Mouse (Mus musculus) CH12.LX (cell line): ENCODE measurements around the gene Slc27a2. TPM values are rescaled to one million over a fixed set of nuclear protein-coding genes. Genes with fewer than 3 reads are reported as not detected.

Experiments
- DNase-seq: peaks from one replicate; pipeline ENCODE4 v3.0.0-alpha.2; 2013; ENCODE audit errors: extremely low read depth
- H3K27ac ChIP-seq: 2 replicates; pipeline ENCODE4 v1.5.1; 2012; ENCODE audit warnings: low read depth, mild to moderate bottlenecking, control low read depth, moderate library complexity; ENCODE audit not compliant: insufficient read depth
- H3K27me3 ChIP-seq: replicated peaks from 2 replicates; pipeline ENCODE3; 2012; ENCODE audit warnings: inconsistent platforms
- H3K36me3 ChIP-seq, 2 experiments: replicated peaks in 1 of 2; 2 replicates each; pipeline versions ENCODE3 to v1.6.1; 2012; ENCODE audit warnings: inconsistent platforms in 1 of 2, low read length in 1 of 2, mild to moderate bottlenecking in 1 of 2, mixed read lengths in 1 of 2, moderate library complexity in 1 of 2; ENCODE audit not compliant: control insufficient read depth in 1 of 2, insufficient read depth in 1 of 2
- H3K4me1 ChIP-seq, 2 experiments: 2 replicates each; pipeline ENCODE4 v1.6.1; 2012; ENCODE audit warnings: inconsistent platforms in 1 of 2, moderate library complexity in 1 of 2; ENCODE audit not compliant: insufficient read depth in 2 of 2, control insufficient read depth in 1 of 2
- H3K4me2 ChIP-seq: 2 replicates; pipeline ENCODE4 v1.6.1; 2012; ENCODE audit warnings: low read depth, mild to moderate bottlenecking, control low read depth; ENCODE audit not compliant: poor library complexity, insufficient read depth, severe bottlenecking
- H3K4me3 ChIP-seq, 3 experiments: fragments of 150-350 bp in 1 of 3; sonication (generic) in 1 of 3; replicated peaks in 1 of 3; 2 replicates each; pipeline versions ENCODE3 to v1.5.1; 2011 to 2012; ENCODE audit warnings: low read depth in 2 of 3, low read length in 2 of 3, mild to moderate bottlenecking in 2 of 3, moderate library complexity in 2 of 3, control low read depth in 1 of 3, improper control_type of control experiment in 1 of 3, inconsistent platforms in 1 of 3, mixed read lengths in 1 of 3; ENCODE audit not compliant: poor library complexity in 1 of 3
- H3K79me2 ChIP-seq: replicated peaks from 2 replicates; pipeline ENCODE4 v1.6.1; 2012; ENCODE audit warnings: mild to moderate bottlenecking, moderate library complexity; ENCODE audit not compliant: control insufficient read depth, poor library complexity, insufficient read depth, severe bottlenecking; ENCODE audit errors: extremely low read depth
- H3K9ac ChIP-seq: 2 replicates; pipeline ENCODE4 v1.6.1; 2012; ENCODE audit warnings: low read depth, mild to moderate bottlenecking, control low read depth, moderate library complexity; ENCODE audit not compliant: insufficient read depth
- H3K9me3 ChIP-seq: replicated peaks from 2 replicates; pipeline ENCODE3; 2012; ENCODE audit warnings: low read length, inconsistent platforms, mixed read lengths
- BHLHE40 ChIP-seq: IDR thresholded peaks from 2 replicates; pipeline ENCODE4 v1.6.1; 2011; ENCODE audit warnings: mild to moderate bottlenecking, low read depth, low read length, improper control_type of control experiment
- E2F4 ChIP-seq: IDR thresholded peaks from 2 replicates; pipeline ENCODE4 v1.6.1; 2011; ENCODE audit warnings: low read depth, low read length, improper control_type of control experiment; ENCODE audit not compliant: insufficient replicate concordance
- ELF1 ChIP-seq: IDR thresholded peaks from 2 replicates; pipeline ENCODE4 v1.6.1; 2014; ENCODE audit warnings: low read depth, mild to moderate bottlenecking, inconsistent platforms, low read length, improper control_type of control experiment
- EP300 ChIP-seq: IDR thresholded peaks from 2 replicates; pipeline ENCODE4 v1.6.1; 2011; ENCODE audit warnings: low read length, improper control_type of control experiment
- ETS1 ChIP-seq: conservative IDR thresholded peaks from 2 replicates; pipeline ENCODE4 v1.6.1; 2012; ENCODE audit warnings: low read depth, mild to moderate bottlenecking, inconsistent platforms, low read length, improper control_type of control experiment, moderate library complexity
- GABPA ChIP-seq: IDR thresholded peaks from 2 replicates; pipeline ENCODE4 v1.6.1; 2012; ENCODE audit warnings: low read depth, low read length, improper control_type of control experiment, inconsistent platforms; ENCODE audit not compliant: insufficient replicate concordance
- JUND ChIP-seq: conservative IDR thresholded peaks from 2 replicates; pipeline ENCODE4 v1.6.1; 2011; ENCODE audit warnings: low read depth, low read length, improper control_type of control experiment
- KAT2A ChIP-seq: IDR thresholded peaks from 2 replicates; pipeline ENCODE4 v1.6.1; 2012; ENCODE audit warnings: low read length, improper control_type of control experiment, inconsistent platforms; ENCODE audit not compliant: insufficient replicate concordance
- MAX ChIP-seq: IDR thresholded peaks from 2 replicates; pipeline ENCODE4 v1.6.1; 2011; ENCODE audit warnings: low read length, improper control_type of control experiment
- MYC ChIP-seq: IDR thresholded peaks from 2 replicates; pipeline ENCODE4 v1.6.1; 2011; ENCODE audit warnings: low read depth, mild to moderate bottlenecking, improper control_type of control experiment, low read length
- PAX5 ChIP-seq: IDR thresholded peaks from 2 replicates; pipeline ENCODE4 v1.6.1; 2012; ENCODE audit warnings: low read length, inconsistent platforms, mixed read lengths
- POLR2AphosphoS2 ChIP-seq: IDR thresholded peaks from 2 replicates; pipeline ENCODE4 v1.6.1; 2011; ENCODE audit warnings: low read depth, low read length, improper control_type of control experiment
- RCOR1 ChIP-seq: conservative IDR thresholded peaks from 2 replicates; pipeline ENCODE4 v1.6.1; 2012; ENCODE audit warnings: low read depth, mild to moderate bottlenecking, inconsistent platforms, low read length, improper control_type of control experiment
- SIN3A ChIP-seq: IDR thresholded peaks from 2 replicates; pipeline ENCODE4 v1.6.1; 2012; ENCODE audit warnings: low read length, improper control_type of control experiment, inconsistent platforms
- TCF12 ChIP-seq: IDR thresholded peaks from 2 replicates; pipeline ENCODE4 v1.6.1; 2014; ENCODE audit warnings: low read depth, mild to moderate bottlenecking, inconsistent platforms, low read length, improper control_type of control experiment
- UBTF ChIP-seq: IDR thresholded peaks from 2 replicates; pipeline ENCODE4 v1.6.1; 2012; ENCODE audit warnings: low read depth, mild to moderate bottlenecking, inconsistent platforms, low read length, improper control_type of control experiment, moderate library complexity
- USF1 ChIP-seq: IDR thresholded peaks from 2 replicates; pipeline ENCODE4 v1.6.1; 2014; ENCODE audit warnings: low read depth, mild to moderate bottlenecking, inconsistent platforms, low read length, improper control_type of control experiment
- ZC3H11A ChIP-seq: IDR thresholded peaks from 2 replicates; pipeline ENCODE4 v1.6.1; 2012; ENCODE audit warnings: low read depth, mild to moderate bottlenecking, inconsistent platforms, low read length, improper control_type of control experiment
- ZMIZ1 ChIP-seq: IDR thresholded peaks from 2 replicates; pipeline ENCODE4 v1.6.1; 2012; ENCODE audit warnings: low read depth, mild to moderate bottlenecking, inconsistent platforms, low read length, improper control_type of control experiment
- dilution Hi-C: fragments of 300-500 bp; cut with MboI; formaldehyde crosslinking; loops from 2 replicates; pipeline ENCODE4 v1.14.3; 2020; ENCODE audit warnings: low sequenced_read_pairs; ENCODE audit not compliant: extremely low pct_unique_long_range_greater_than_20kb, extremely low pct_ligation_motif_present
- in situ Hi-C: fragments of 300-500 bp; cut with MboI; formaldehyde crosslinking; loops from 3 replicates; pipeline ENCODE4 v1.14.3; 2019; ENCODE audit warnings: low sequenced_read_pairs, low pct_ligation_motif_present, low pct_unique_long_range_greater_than_20kb, mixed read lengths
- polyA plus RNA-seq: library from polyadenylated mRNA; unstranded; fragments of >175 nt; gene quantifications from 2 replicates; pipeline ENCODE4 v1.2.1, GENCODE M21; 2012; ENCODE audit warnings: low read depth; ENCODE audit not compliant: insufficient read length
- total RNA-seq, 2 experiments: library from RNA; depleted of rRNA; stranded (reverse); fragments of 300-350 nt in 1 of 2; fragments of >200 nt in 1 of 2; gene quantifications; 2 replicates each; pipeline ENCODE4 v1.2.3; 2012 to 2014

The Slc27a2 gene
- total and polyA plus RNA-seq, 3 experiments, result not detected

DNA sequence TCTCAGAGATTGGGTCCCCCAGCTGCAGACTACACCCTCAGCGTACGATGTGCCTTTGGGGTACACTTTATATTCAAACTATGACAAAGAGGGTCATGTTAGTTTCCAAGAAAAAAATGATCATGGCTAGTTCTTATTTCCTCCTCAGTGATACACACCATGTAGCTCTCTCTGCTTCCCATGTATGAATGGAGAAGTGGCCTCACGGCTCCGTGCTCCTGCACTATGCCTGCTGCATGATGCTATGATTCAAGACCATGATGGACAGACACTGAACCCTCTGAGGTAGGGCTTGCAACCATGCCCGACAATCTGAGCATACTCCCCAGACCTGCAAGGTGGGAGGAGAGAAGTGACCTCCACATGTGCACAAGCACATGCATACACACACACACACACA lies 44.7 kb upstream of the Slc27a2 start:
- Histone ChIP-seq H3K36me3 (no peaks in the 10 kb centered on the region), H3K4me2 (no peak overlapping the region), H3K27ac (no peak overlapping the region), H3K4me3 (no peak overlapping the region), H3K79me2 (no peaks in the 10 kb centered on the region), H3K27me3 (no peaks in the 10 kb centered on the region), H3K9me3 (no peaks in the 10 kb centered on the region), H3K4me1 (no peaks in the 10 kb centered on the region; a peak in 1 of 4 replicates), H3K9ac (no peak overlapping the region)
- no peak for TF ChIP-seq MAX
- no peak for TF ChIP-seq PAX5
- no peak for TF ChIP-seq ZMIZ1
- TF ChIP-seq ETS1, result no peak
- no peak for TF ChIP-seq POLR2AphosphoS2
- no peak for TF ChIP-seq JUND
- TF ChIP-seq ELF1, result no peak
- TF ChIP-seq ZC3H11A, result no peak
- no peak for TF ChIP-seq E2F4
- TF ChIP-seq USF1, result no peak
- no peak for TF ChIP-seq KAT2A
- TF ChIP-seq EP300, result no peak
- TF ChIP-seq TCF12, result no peak
- no peak for TF ChIP-seq GABPA
- TF ChIP-seq SIN3A, result no peak
- TF ChIP-seq MYC, result no peak
- TF ChIP-seq BHLHE40, result no peak
- TF ChIP-seq UBTF, result no peak
- no peak for TF ChIP-seq RCOR1
- in situ Hi-C loops, result no loop called here
- dilution Hi-C loops, result no loop called here
- DNase-seq, result no peak

DNA sequence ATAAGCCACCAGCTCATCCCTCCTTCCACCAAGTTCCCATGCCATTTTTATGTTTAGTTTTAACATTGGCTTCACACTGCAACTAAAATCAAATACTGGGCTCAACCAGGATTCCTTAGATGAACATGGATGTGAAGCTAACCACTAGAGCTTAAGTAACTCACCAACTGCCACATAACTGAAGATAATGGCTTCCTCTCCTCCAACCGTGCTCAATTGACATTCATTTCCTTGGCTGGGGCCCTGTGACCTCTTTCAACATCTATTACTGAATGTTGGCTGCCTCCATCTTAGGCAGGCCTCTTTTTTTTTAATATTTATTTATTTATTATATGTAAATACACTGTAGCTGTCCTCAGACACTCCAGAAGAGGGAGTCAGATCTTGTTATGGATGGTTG lies 44.0 kb upstream of the Slc27a2 start:
- Histone ChIP-seq H3K36me3 (no peaks in the 10 kb centered on the region), H3K9ac (no peak overlapping the region), H3K79me2 (no peaks in the 10 kb centered on the region), H3K27ac (no peak overlapping the region), H3K9me3 (no peaks in the 10 kb centered on the region), H3K4me1 (no peaks in the 10 kb centered on the region; a peak in 1 of 4 replicates), H3K4me3 (no peak overlapping the region), H3K4me2 (no peak overlapping the region), H3K27me3 (no peaks in the 10 kb centered on the region)
- no peak for TF ChIP-seq JUND
- TF ChIP-seq POLR2AphosphoS2, result no peak
- TF ChIP-seq ELF1, result no peak
- in situ Hi-C loops, result no loop called here
- no peak for DNase-seq
- dilution Hi-C loops, result no loop called here
